ENCODE assay signal across 8 mouse cellular contexts in the genomic region with DNA sequence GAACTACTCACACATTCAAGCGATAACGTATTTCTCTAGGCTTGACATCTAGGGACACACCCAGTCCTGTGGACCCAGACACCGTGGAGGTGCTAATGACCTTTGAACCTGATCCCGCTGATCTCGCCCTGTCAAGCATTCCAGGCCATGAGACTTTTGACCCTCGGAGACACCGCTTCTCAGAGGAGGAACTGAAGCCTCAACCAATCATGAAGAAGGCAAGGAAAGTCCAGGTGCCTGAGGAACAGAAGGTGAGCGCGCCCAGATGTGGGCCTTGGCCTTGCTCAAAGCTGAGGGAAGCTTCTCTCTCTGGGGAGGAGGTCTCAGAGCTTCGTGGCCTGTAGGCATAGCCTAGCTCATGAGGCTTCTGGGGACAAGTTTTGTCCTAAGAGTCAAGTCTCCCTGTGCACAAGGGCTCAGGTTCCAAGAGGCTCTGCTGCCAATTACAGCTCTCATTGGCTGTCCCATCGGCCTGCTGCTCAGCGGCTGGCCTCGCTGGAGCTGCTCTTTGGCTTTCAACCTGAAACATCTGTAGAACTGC. TPM values are rescaled to one million over a fixed set of nuclear protein-coding genes. Genes with fewer than 3 reads are reported as not detected.
A peak's percentile ranks its signal among the peaks of the same experiment; 100 is the strongest.
DNase-seq lines count a peak whose midpoint lies in the region; ATAC-seq lines count a peak whose summit lies in the region.

No protein-coding gene starts in this region.

- H3K9me3 ChIP-seq in heart, embryonic 12.5 days (replicated peaks) = no peaks in the 10 kb centered on the region
- H3K9me3 ChIP-seq in kidney, embryonic 16.5 days (ENCODE audit: low read length) = no peaks in the 10 kb centered on the region
- H3K9me3 ChIP-seq in midbrain, embryonic 16.5 days (replicated peaks; ENCODE audit: control insufficient read depth, low read length, poor library complexity, severe bottlenecking) = no peaks in the 10 kb centered on the region

- H3K4me3 ChIP-seq in heart, embryonic 12.5 days = peak overlapping the region; percentile 69; the same call in 1 of the 2 replicates
- peak overlapping the region; percentile 71 for H3K4me3 ChIP-seq in kidney, embryonic 16.5 days (ENCODE audit: low read length)
- no peak overlapping the region for H3K4me3 ChIP-seq in midbrain, embryonic 16.5 days (ENCODE audit: low read depth, low read length)

- ATAC-seq in heart, embryonic 12.5 days (ENCODE audit: insufficient number of reproducible peaks, low FRiP score) = no peak
- ATAC-seq in kidney, embryonic 16.5 days (ENCODE audit: low FRiP score, low TSS enrichment) = no peak
- no peak for ATAC-seq in midbrain, embryonic 16.5 days

- peak; percentile 74 for DNase-seq in gastrocnemius, adult 18-20 months (ENCODE audit: low spot score)
- DNase-seq in gastrocnemius, postnatal 4 days (ENCODE audit: low spot score in 2 of 2) = no peak
- peak; percentile 26 to 46 for DNase-seq in cerebellum, postnatal 10 days
- no peak for DNase-seq in right cerebral cortex, postnatal 36 days (ENCODE audit: low spot score in 2 of 2)
- DNase-seq in adrenal gland, adult 8-10 months = no peak

- peaks cover 52% of the 10 kb centered on the region for H3K4me1 ChIP-seq in heart, embryonic 12.5 days (replicated peaks)
- peaks cover 44% of the 10 kb centered on the region for H3K4me1 ChIP-seq in kidney, embryonic 16.5 days (ENCODE audit: insufficient read depth, low read length)
- H3K4me1 ChIP-seq in midbrain, embryonic 16.5 days (ENCODE audit: control insufficient read depth, insufficient read depth, low read length) = peaks cover 57% of the 10 kb centered on the region

- WGBS in heart, embryonic 12.5 days = 47% methylated on average over 13 of the region's 13 CpGs
- WGBS in kidney, embryonic 16.5 days = 26% methylated on average over 13 of the region's 13 CpGs
- WGBS in midbrain, embryonic 16.5 days = 56% methylated on average over 13 of the region's 13 CpGs

- H3K36me3 ChIP-seq in heart, embryonic 12.5 days = peaks cover 38% of the 10 kb centered on the region
- peaks cover 32% of the 10 kb centered on the region for H3K36me3 ChIP-seq in kidney, embryonic 16.5 days (ENCODE audit: insufficient read depth, low read length)
- peaks cover 28% of the 10 kb centered on the region for H3K36me3 ChIP-seq in midbrain, embryonic 16.5 days (ENCODE audit: control insufficient read depth, insufficient read depth, low read length)

- H3K9ac ChIP-seq in heart, embryonic 12.5 days = peak overlapping the region; percentile 33
- H3K9ac ChIP-seq in kidney, embryonic 16.5 days (replicated peaks; ENCODE audit: low read length) = peak overlapping the region; percentile 89; the same call in 1 of the 2 replicates
- H3K9ac ChIP-seq in midbrain, embryonic 16.5 days (ENCODE audit: low read depth, low read length) = peak overlapping the region; percentile 31; the same call in 1 of the 2 replicates

- H3K27me3 ChIP-seq in heart, embryonic 12.5 days (replicated peaks) = no peaks in the 10 kb centered on the region
- no peaks in the 10 kb centered on the region for H3K27me3 ChIP-seq in kidney, embryonic 16.5 days (ENCODE audit: insufficient read depth, low read length)
- no peaks in the 10 kb centered on the region for H3K27me3 ChIP-seq in midbrain, embryonic 16.5 days (ENCODE audit: control insufficient read depth, insufficient read depth, low read depth, low read length)

- no peak overlapping the region for H3K27ac ChIP-seq in heart, embryonic 12.5 days (ENCODE audit: poor library complexity, severe bottlenecking)
- H3K27ac ChIP-seq in kidney, embryonic 16.5 days (ENCODE audit: low read length) = peak overlapping the region; percentile 94
- peak overlapping the region; percentile 79 for H3K27ac ChIP-seq in midbrain, embryonic 16.5 days (ENCODE audit: low read length)

- peak overlapping the region; percentile 95 for H3K4me2 ChIP-seq in heart, embryonic 12.5 days
- peak overlapping the region; percentile 94 for H3K4me2 ChIP-seq in kidney, embryonic 16.5 days (replicated peaks; ENCODE audit: low read depth, low read length)
- peak overlapping the region; percentile 98 for H3K4me2 ChIP-seq in midbrain, embryonic 16.5 days (ENCODE audit: low read length)

RNA-seq across cellular contexts. Expression of a gene that starts 3.4 kb away (rescaled TPM):
- total RNA-seq in gastrocnemius, adult 18-20 months (2021) = 10 to 100 TPM; 19.4 to 22.9 TPM
- total RNA-seq in gastrocnemius, postnatal 4 days (2021) = 10 to 100 TPM; 22.1 to 26.9 TPM
- polyA plus RNA-seq in heart, embryonic 12.5 days (2016; fragmentation: Nextera tagmentation; extraction: Ambion mirVana) = 4.1 and 5.3 TPM in 2 replicates
- 4.1 and 4.3 TPM in 2 replicates for polyA plus RNA-seq in kidney, embryonic 16.5 days (2015; fragmentation: Nextera tagmentation; extraction: Ambion mirVana)
- polyA plus RNA-seq in midbrain, embryonic 16.5 days (2015; fragmentation: Nextera tagmentation; extraction: Ambion mirVana) = 2.3 and 3.4 TPM in 2 replicates
- 100 to 1,000 TPM; 254 to 411 (median 333) TPM for total RNA-seq in adrenal gland, adult 8-10 months (2022)

RNA-seq across cellular contexts. Expression of a gene that starts 7.0 kb away (rescaled TPM):
- total RNA-seq in gastrocnemius, adult 18-20 months (2021) = 100 to 1,000 TPM; 442 to 461 TPM
- total RNA-seq in gastrocnemius, postnatal 4 days (2021) = 1,000 to 10,000 TPM in 1 of 2 experiments, 100 to 1,000 TPM in 1; 1,000 to 1,132 TPM
- polyA plus RNA-seq in heart, embryonic 12.5 days (2016; fragmentation: Nextera tagmentation; extraction: Ambion mirVana) = 603 and 625 TPM in 2 replicates
- polyA plus RNA-seq in kidney, embryonic 16.5 days (2015; fragmentation: Nextera tagmentation; extraction: Ambion mirVana) = 1,042 and 1,047 TPM in 2 replicates
- polyA plus RNA-seq in midbrain, embryonic 16.5 days (2015; fragmentation: Nextera tagmentation; extraction: Ambion mirVana) = 475 and 495 TPM in 2 replicates
- total RNA-seq in adrenal gland, adult 8-10 months (2022) = 1,000 to 10,000 TPM; 1,011 to 1,224 (median 1,104) TPM

RNA-seq across cellular contexts. Expression of a gene that starts 8.6 kb away (rescaled TPM):
- total RNA-seq in gastrocnemius, adult 18-20 months (2021) = 10 to 100 TPM; 11.1 to 17.3 TPM
- 1 to 10 TPM; 4.6 to 4.9 TPM for total RNA-seq in gastrocnemius, postnatal 4 days (2021)
- polyA plus RNA-seq in heart, embryonic 12.5 days (2016; fragmentation: Nextera tagmentation; extraction: Ambion mirVana) = 5.4 and 5.8 TPM in 2 replicates
- polyA plus RNA-seq in kidney, embryonic 16.5 days (2015; fragmentation: Nextera tagmentation; extraction: Ambion mirVana) = 10.7 and 11.6 TPM in 2 replicates
- polyA plus RNA-seq in midbrain, embryonic 16.5 days (2015; fragmentation: Nextera tagmentation; extraction: Ambion mirVana) = 71.6 and 89.9 TPM in 2 replicates
- total RNA-seq in adrenal gland, adult 8-10 months (2022) = 10 to 100 TPM; 11.5 to 28.2 (median 18.9) TPM

RNA-seq across cellular contexts. Expression of a gene that starts 9.5 kb away (rescaled TPM):
- 10 to 100 TPM; 15.2 to 15.6 TPM for total RNA-seq in gastrocnemius, adult 18-20 months (2021)
- total RNA-seq in gastrocnemius, postnatal 4 days (2021) = 10 to 100 TPM; 17.4 to 17.9 TPM
- 18.5 and 20.0 TPM in 2 replicates for polyA plus RNA-seq in heart, embryonic 12.5 days (2016; fragmentation: Nextera tagmentation; extraction: Ambion mirVana)
- polyA plus RNA-seq in kidney, embryonic 16.5 days (2015; fragmentation: Nextera tagmentation; extraction: Ambion mirVana) = 36.2 and 36.7 TPM in 2 replicates
- 21.9 and 23.0 TPM in 2 replicates for polyA plus RNA-seq in midbrain, embryonic 16.5 days (2015; fragmentation: Nextera tagmentation; extraction: Ambion mirVana)
- total RNA-seq in adrenal gland, adult 8-10 months (2022) = 10 to 100 TPM; 36.9 to 40.2 (median 39.3) TPM

RNA-seq across cellular contexts. Expression of a gene that starts 12.7 kb away (rescaled TPM):
- total RNA-seq in gastrocnemius, adult 18-20 months (2021) = under 1 TPM in 1 of 2 experiments, not detected in 1; 0.18 TPM
- total RNA-seq in gastrocnemius, postnatal 4 days (2021) = under 1 TPM; 0.34 to 0.52 TPM
- 0.29 and 0.33 TPM in 2 replicates for polyA plus RNA-seq in heart, embryonic 12.5 days (2016; fragmentation: Nextera tagmentation; extraction: Ambion mirVana)
- polyA plus RNA-seq in kidney, embryonic 16.5 days (2015; fragmentation: Nextera tagmentation; extraction: Ambion mirVana) = 1.1 and 1.2 TPM in 2 replicates
- polyA plus RNA-seq in midbrain, embryonic 16.5 days (2015; fragmentation: Nextera tagmentation; extraction: Ambion mirVana) = 0.48 and 0.62 TPM in 2 replicates
- 1 to 10 TPM in 1 of 4 experiments, under 1 TPM in 3; 0.29 to 2.1 (median 0.66) TPM for total RNA-seq in adrenal gland, adult 8-10 months (2022)

Comparison
In these comparisons a context has a peak if more than half of its experiments do, and no peak if none do; other contexts are left out.
1. DNase-seq: peak in gastrocnemius, adult 18-20 months (single experiment) and cerebellum, postnatal 10 days (2 of 2); none in gastrocnemius, postnatal 4 days (0 of 2), right cerebral cortex, postnatal 36 days (0 of 2) and adrenal gland, adult 8-10 months (single experiment).
2. H3K9ac ChIP-seq: peak in every context shown above with its lines; median percentile 89 in kidney, embryonic 16.5 days; 33 in heart, embryonic 12.5 days; 31 in midbrain, embryonic 16.5 days.
3. RNA of a gene that starts 3.4 kb away (total RNA-seq): 254 to 411 TPM in adrenal gland, adult 8-10 months; 22.1 to 26.9 TPM in gastrocnemius, postnatal 4 days and 19.4 to 22.9 TPM in gastrocnemius, adult 18-20 months; every median in the first group is over 4 times any median in the second.
4. Peak in every context shown above with its lines, with median percentiles within 50 percentile points of each other: H3K4me2 ChIP-seq.